Mouse (Mus musculus) ES-Bruce4 (cell line): ENCODE measurements around the gene Rybp. TPM values are rescaled to one million over a fixed set of nuclear protein-coding genes. Genes with fewer than 3 reads are reported as not detected.

Experiments used
- H3K27ac ChIP-seq: 2 replicates; pipeline ENCODE4 v1.5.1; 2012; ENCODE audit warnings: low read length, inconsistent platforms; ENCODE audit not compliant: insufficient read depth
- H3K27me3 ChIP-seq: 2 replicates; pipeline ENCODE4 v1.6.1; 2012; ENCODE audit warnings: mild to moderate bottlenecking, low read length, inconsistent platforms; ENCODE audit not compliant: control insufficient read depth, poor library complexity, insufficient read depth, severe bottlenecking
- H3K36me3 ChIP-seq: 2 replicates; pipeline ENCODE4 v1.6.1; 2012; ENCODE audit warnings: inconsistent platforms, mild to moderate bottlenecking, low read length, moderate library complexity; ENCODE audit not compliant: control insufficient read depth, poor library complexity, insufficient read depth, severe bottlenecking
- H3K4me1 ChIP-seq: one replicate; pipeline ENCODE4 v1.8.1; 2011; ENCODE audit warnings: low read length; ENCODE audit not compliant: control insufficient read depth, insufficient read depth
- H3K4me3 ChIP-seq: 2 replicates; pipeline ENCODE4 v1.5.1; 2011; ENCODE audit warnings: low read depth, mild to moderate bottlenecking, low read length
- H3K9ac ChIP-seq: 2 replicates; pipeline ENCODE4 v1.6.1; 2012; ENCODE audit warnings: low read depth, mild to moderate bottlenecking, inconsistent platforms; ENCODE audit not compliant: poor library complexity, severe bottlenecking
- H3K9me3 ChIP-seq: replicated peaks from 2 replicates; pipeline ENCODE4 v1.6.1; 2012; ENCODE audit warnings: mild to moderate bottlenecking, low read length, inconsistent platforms; ENCODE audit not compliant: control insufficient read depth, poor library complexity, insufficient read depth, severe bottlenecking
- CTCF ChIP-seq: IDR thresholded peaks from one replicate; pipeline ENCODE4 v1.8.1; 2011; ENCODE audit warnings: low read depth, low read length
- EP300 ChIP-seq: IDR thresholded peaks from 2 replicates; pipeline ENCODE4 v1.6.1; 2011; ENCODE audit warnings: low read depth, low read length; ENCODE audit not compliant: insufficient read depth
- POLR2A ChIP-seq: IDR thresholded peaks from one replicate; pipeline ENCODE4 v1.8.1; 2011; ENCODE audit warnings: low read length; ENCODE audit not compliant: insufficient read depth
- polyA plus RNA-seq: library from polyadenylated mRNA; stranded (reverse); fragments of >200 nt; gene quantifications from 2 replicates; pipeline ENCODE4 v1.2.4, GENCODE M21; 2011; ENCODE audit warnings: low read depth; ENCODE audit not compliant: missing spikeins, insufficient read depth, insufficient read length

Gene Rybp
- polyA plus RNA-seq, 1 experiment, result 124 TPM

GRCm38 (mm10) chr6:100197102-100197501 is 90.2 kb downstream of the Rybp start:
- Histone ChIP-seq H3K4me1 (peaks cover 5% of the 10 kb centered on the region), H3K27me3 (no peaks in the 10 kb centered on the region), H3K9me3 (no peaks in the 10 kb centered on the region), H3K9ac (no peak overlapping the region), H3K36me3 (no peaks in the 10 kb centered on the region), H3K27ac (no peak overlapping the region), H3K4me3 (no peak overlapping the region)
- TF ChIP-seq POLR2A (no peak), CTCF (no peak), EP300 (no peak)

GRCm38 (mm10) chr6:100195870-100196409 is 91.3 kb downstream of the Rybp start:
- Histone ChIP-seq H3K27me3 (no peaks in the 10 kb centered on the region), H3K4me1 (peaks cover 5% of the 10 kb centered on the region), H3K9ac (no peak overlapping the region), H3K4me3 (no peak overlapping the region), H3K9me3 (no peaks in the 10 kb centered on the region), H3K36me3 (no peaks in the 10 kb centered on the region), H3K27ac (no peak overlapping the region)
- TF ChIP-seq EP300, result no peak
- no peak for TF ChIP-seq CTCF
- no peak for TF ChIP-seq POLR2A

GRCm38 (mm10) chr6:100195091-100195490 is 92.2 kb downstream of the Rybp start:
- Histone ChIP-seq H3K4me1 (peaks cover 5% of the 10 kb centered on the region), H3K27me3 (no peaks in the 10 kb centered on the region), H3K27ac (no peak overlapping the region), H3K4me3 (no peak overlapping the region), H3K9me3 (no peaks in the 10 kb centered on the region), H3K36me3 (no peaks in the 10 kb centered on the region), H3K9ac (no peak overlapping the region)
- TF ChIP-seq POLR2A, result no peak
- no peak for TF ChIP-seq CTCF
- no peak for TF ChIP-seq EP300

GRCm38 (mm10) chr6:100193760-100194159 is 93.5 kb downstream of the Rybp start:
- no peaks in the 10 kb centered on the region for H3K27me3 ChIP-seq
- H3K9ac ChIP-seq, result no peak overlapping the region
- no peak overlapping the region for H3K4me3 ChIP-seq
- H3K4me1 ChIP-seq, result peaks cover 5% of the 10 kb centered on the region
- H3K27ac ChIP-seq, result no peak overlapping the region
- no peaks in the 10 kb centered on the region for H3K36me3 ChIP-seq
- no peaks in the 10 kb centered on the region for H3K9me3 ChIP-seq
- TF ChIP-seq EP300, result no peak
- TF ChIP-seq CTCF, result no peak
- no peak for TF ChIP-seq POLR2A

- Histone ChIP-seq H3K4me1 (peaks cover 5% of the 10 kb centered on the region), H3K4me3 (no peak overlapping the region), H3K9me3 (no peaks in the 10 kb centered on the region), H3K9ac (no peak overlapping the region), H3K36me3 (no peaks in the 10 kb centered on the region), H3K27ac (no peak overlapping the region), H3K27me3 (no peaks in the 10 kb centered on the region)
- TF ChIP-seq POLR2A (no peak), EP300 (no peak), CTCF (no peak)
Measured at GRCm38 (mm10) chr6:100192691-100193229, 94.5 kb downstream of the Rybp start.

- no peaks in the 10 kb centered on the region for H3K36me3 ChIP-seq
- peaks cover 5% of the 10 kb centered on the region for H3K4me1 ChIP-seq
- H3K4me3 ChIP-seq, result no peak overlapping the region
- no peak overlapping the region for H3K27ac ChIP-seq
- no peak for TF ChIP-seq CTCF
- no peak for TF ChIP-seq EP300
- no peak for TF ChIP-seq POLR2A
- H3K27me3 ChIP-seq, result no peaks in the 10 kb centered on the region
- H3K9ac ChIP-seq, result no peak overlapping the region
- H3K9me3 ChIP-seq, result no peaks in the 10 kb centered on the region
Measured at GRCm38 (mm10) chr6:100190803-100191559, 96.3 kb downstream of the Rybp start.
